Mouse (Mus musculus) heart, adult 11 months (tissue): ENCODE results near the gene Dnah6.

Source experiments
- DNase-seq: peaks from one replicate; pipeline ENCODE4 v3.0.0; 2022

Gene Dnah6

GRCm38 (mm10) chr6:73227376-73228158 is 6.1 kb upstream of the Dnah6 start:
- DNase-seq = no peak

- peak; percentile 99 for DNase-seq
Observed at GRCm38 (mm10) chr6:73222841-73223526, 1.5 kb upstream of the Dnah6 start.

- peak; percentile 86 for DNase-seq
Observed at GRCm38 (mm10) chr6:73221958-73222735, 696 bp upstream of the Dnah6 start.

GRCm38 (mm10) chr6:73211602-73212001 is 9.8 kb downstream of the Dnah6 start:
- DNase-seq = peak; percentile 24

- DNase-seq = peak; percentile 42
Observed at GRCm38 (mm10) chr6:73211036-73211435, 10.4 kb downstream of the Dnah6 start.

- DNase-seq = peak; percentile 80
Observed at GRCm38 (mm10) chr6:73210445-73210972, 10.9 kb downstream of the Dnah6 start.

- peak; percentile 68 for DNase-seq
Observed at GRCm38 (mm10) chr6:73209598-73209997, 11.9 kb downstream of the Dnah6 start.

GRCm38 (mm10) chr6:73204937-73205336 is 16.5 kb downstream of the Dnah6 start:
- peak; percentile 36 for DNase-seq

- DNase-seq = peak; percentile 31
Observed at GRCm38 (mm10) chr6:73203724-73204123, 17.7 kb downstream of the Dnah6 start.

- peak; percentile 63 for DNase-seq
Observed at GRCm38 (mm10) chr6:73195291-73195690, 26.2 kb downstream of the Dnah6 start.

- DNase-seq = peak; percentile 54
Observed at GRCm38 (mm10) chr6:73190756-73191155, 30.7 kb downstream of the Dnah6 start.

GRCm38 (mm10) chr6:73184276-73184675 is 37.2 kb downstream of the Dnah6 start:
- peak; percentile 65 for DNase-seq

- peak; percentile 57 for DNase-seq
Observed at GRCm38 (mm10) chr6:73182987-73183386, 38.5 kb downstream of the Dnah6 start.

GRCm38 (mm10) chr6:73182410-73182809 is 39.0 kb downstream of the Dnah6 start:
- DNase-seq = peak; percentile 51

GRCm38 (mm10) chr6:73182006-73182405 is 39.4 kb downstream of the Dnah6 start:
- peak; percentile 27 for DNase-seq

GRCm38 (mm10) chr6:73175156-73175555 is 46.3 kb downstream of the Dnah6 start:
- DNase-seq = peak; percentile 62

- DNase-seq = peak; percentile 12
Observed at GRCm38 (mm10) chr6:73167230-73167629, 54.2 kb downstream of the Dnah6 start.

- no peak for DNase-seq
Observed at GRCm38 (mm10) chr6:73162958-73163357, 58.5 kb downstream of the Dnah6 start.

- peak; percentile 90 for DNase-seq
Observed at GRCm38 (mm10) chr6:73161338-73161737, 60.1 kb downstream of the Dnah6 start.

GRCm38 (mm10) chr6:73155455-73155854 is 66.0 kb downstream of the Dnah6 start:
- peak; percentile 31 for DNase-seq

- peak; percentile 91 for DNase-seq
Observed at GRCm38 (mm10) chr6:73153675-73154074, 67.8 kb downstream of the Dnah6 start.

GRCm38 (mm10) chr6:73143403-73143802 is 78.0 kb downstream of the Dnah6 start:
- no peak for DNase-seq

GRCm38 (mm10) chr6:73142776-73143175 is 78.7 kb downstream of the Dnah6 start:
- no peak for DNase-seq
